Mouse (Mus musculus): ENCODE data around the gene Sorbs2. TPM values are rescaled to one million over a fixed set of nuclear protein-coding genes. Genes with fewer than 3 reads are reported as not detected.

Sorbs2 gene
- polyA plus RNA-seq, 1 experiment = 14.3 TPM

GRCm38 (mm10) chr8:45774841-45775240 lies 267.3 kb downstream of the Sorbs2 start:
- no peak overlapping the region for H3K4me3 ChIP-seq
- TF ChIP-seq SRF (IDR thresholded peaks at IDR 0.05; ENCODE audit: control insufficient read depth, insufficient read length, low read depth) = no peak
- TF ChIP-seq MAX (IDR thresholded peaks at IDR 0.05; ENCODE audit: low read depth) = no peak
- no peak for TF ChIP-seq MYOD1 (IDR thresholded peaks at IDR 0.05; ENCODE audit: control insufficient read depth in 1 of 3, insufficient read length in 2 of 3, low read depth in 2 of 3)
- no peak for TF ChIP-seq MYOG (IDR thresholded peaks at IDR 0.05; ENCODE audit: control insufficient read depth in 1 of 3, insufficient read depth in 1 of 3, insufficient read length in 2 of 3, low read depth in 2 of 3)
- no peak for TF ChIP-seq POLR2A (IDR thresholded peaks at IDR 0.05; ENCODE audit: insufficient read length, low read depth)
- H3ac ChIP-seq (ENCODE audit: control insufficient read depth, insufficient read length) = no peak overlapping the region
- no peaks in the 10 kb centered on the region for H3K27me3 ChIP-seq (ENCODE audit: control insufficient read depth, insufficient read depth, insufficient read length)
- peaks cover 10% of the 10 kb centered on the region for H3K36me3 ChIP-seq (ENCODE audit: control insufficient read depth, insufficient read depth)
- no peak overlapping the region for H3K4me2 ChIP-seq (ENCODE audit: low read depth)
- no peaks in the 10 kb centered on the region for H3K79me2 ChIP-seq (ENCODE audit: control insufficient read depth, insufficient read depth)

DNA sequence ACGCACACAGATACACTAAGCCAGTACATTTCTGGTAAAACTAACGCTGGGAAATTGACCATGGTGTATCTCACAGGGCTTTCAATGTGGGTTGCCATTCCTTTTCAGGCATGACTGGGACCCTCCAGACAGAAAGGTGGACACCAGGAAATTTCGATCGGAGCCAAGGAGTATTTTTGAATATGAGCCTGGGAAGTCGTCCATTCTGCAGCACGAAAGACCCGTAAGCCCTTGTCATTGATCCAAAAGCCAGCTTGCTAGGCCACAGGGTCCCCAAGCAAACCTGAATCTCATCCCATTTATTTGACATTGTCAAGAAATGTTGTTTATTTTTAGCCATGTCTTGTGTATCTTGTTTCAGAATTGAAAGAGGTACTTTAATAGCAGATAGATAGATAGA lies 267.9 kb downstream of the Sorbs2 start:
- Histone ChIP-seq H3ac (ENCODE audit: control insufficient read depth, insufficient read length) (no peak overlapping the region), H3K4me2 (ENCODE audit: low read depth) (no peak overlapping the region), H3K79me2 (ENCODE audit: control insufficient read depth, insufficient read depth) (no peaks in the 10 kb centered on the region), H3K36me3 (ENCODE audit: control insufficient read depth, insufficient read depth) (peaks cover 10% of the 10 kb centered on the region), H3K4me3 (no peak overlapping the region), H3K27me3 (ENCODE audit: control insufficient read depth, insufficient read depth, insufficient read length) (no peaks in the 10 kb centered on the region)
- TF ChIP-seq MYOD1 (IDR thresholded peaks at IDR 0.05; ENCODE audit: control insufficient read depth in 1 of 3, insufficient read length in 2 of 3, low read depth in 2 of 3) (no peak), POLR2A (IDR thresholded peaks at IDR 0.05; ENCODE audit: insufficient read length, low read depth) (no peak), REST (IDR thresholded peaks at IDR 0.05; ENCODE audit: insufficient read depth, insufficient read length) (no peak), CEBPB (IDR thresholded peaks at IDR 0.05; ENCODE audit: insufficient read depth, poor library complexity, severe bottlenecking) (no peak), TCF3 (IDR thresholded peaks at IDR 0.05; ENCODE audit: insufficient read length, low read depth) (no peak), SRF (IDR thresholded peaks at IDR 0.05; ENCODE audit: control insufficient read depth, insufficient read length, low read depth) (no peak), USF1 (IDR thresholded peaks at IDR 0.05; ENCODE audit: low read depth) (no peak), MYOG (IDR thresholded peaks at IDR 0.05; ENCODE audit: control insufficient read depth in 1 of 3, insufficient read depth in 1 of 3, insufficient read length in 2 of 3, low read depth in 2 of 3) (no peak)

- Histone ChIP-seq H3K4me2 (ENCODE audit: low read depth) (no peak overlapping the region), H3K4me3 (no peak overlapping the region), H3K79me2 (ENCODE audit: control insufficient read depth, insufficient read depth) (no peaks in the 10 kb centered on the region), H3K36me3 (ENCODE audit: control insufficient read depth, insufficient read depth) (peaks cover 10% of the 10 kb centered on the region), H3K27me3 (ENCODE audit: control insufficient read depth, insufficient read depth, insufficient read length) (no peaks in the 10 kb centered on the region), H3ac (ENCODE audit: control insufficient read depth, insufficient read length) (no peak overlapping the region)
- TF ChIP-seq MAX (IDR thresholded peaks at IDR 0.05; ENCODE audit: low read depth) = no peak
- no peak for TF ChIP-seq POLR2A (IDR thresholded peaks at IDR 0.05; ENCODE audit: insufficient read length, low read depth)
- no peak for TF ChIP-seq POLR2AphosphoS2 (IDR thresholded peaks at IDR 0.05; ENCODE audit: insufficient read length, low read depth)
- TF ChIP-seq REST (IDR thresholded peaks at IDR 0.05; ENCODE audit: insufficient read depth, insufficient read length) = no peak
- no peak for TF ChIP-seq MYOG (IDR thresholded peaks at IDR 0.05; ENCODE audit: control insufficient read depth in 1 of 3, insufficient read depth in 1 of 3, insufficient read length in 2 of 3, low read depth in 2 of 3)
- no peak for TF ChIP-seq TCF12 (IDR thresholded peaks at IDR 0.05; ENCODE audit: insufficient read depth, poor library complexity, severe bottlenecking)
- TF ChIP-seq CEBPB (IDR thresholded peaks at IDR 0.05; ENCODE audit: insufficient read depth, poor library complexity, severe bottlenecking) = no peak
- no peak for TF ChIP-seq E2F4 (IDR thresholded peaks at IDR 0.05; ENCODE audit: insufficient read depth)
- no peak for TF ChIP-seq USF1 (IDR thresholded peaks at IDR 0.05; ENCODE audit: low read depth)
- TF ChIP-seq SRF (IDR thresholded peaks at IDR 0.05; ENCODE audit: control insufficient read depth, insufficient read length, low read depth) = no peak
- no peak for TF ChIP-seq MYOD1 (IDR thresholded peaks at IDR 0.05; ENCODE audit: control insufficient read depth in 1 of 3, insufficient read length in 2 of 3, low read depth in 2 of 3)
- TF ChIP-seq TCF3 (IDR thresholded peaks at IDR 0.05; ENCODE audit: insufficient read length, low read depth) = no peak
Measured at GRCm38 (mm10) chr8:45776366-45776765, 268.8 kb downstream of the Sorbs2 start.

DNA sequence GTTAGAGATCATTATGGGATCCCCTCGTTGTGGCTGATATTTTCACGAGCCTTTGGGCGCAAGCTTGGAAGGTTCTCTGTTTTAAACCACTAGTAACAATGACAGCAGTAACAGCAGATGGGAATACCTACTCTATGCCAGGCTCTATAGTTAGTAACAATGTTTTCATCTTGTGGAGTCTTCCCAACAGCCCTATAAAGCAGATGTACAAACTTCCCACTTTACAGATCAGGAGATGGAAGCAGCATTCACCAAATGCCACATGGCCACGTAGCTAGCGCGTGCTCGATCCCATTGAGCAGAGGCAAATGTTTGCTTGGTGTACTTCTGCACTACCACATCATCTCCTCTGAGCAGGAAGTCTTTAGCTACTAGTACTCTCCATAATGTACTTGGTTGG lies 269.4 kb downstream of the Sorbs2 start:
- Histone ChIP-seq H3K4me3 (no peak overlapping the region), H3K4me2 (ENCODE audit: low read depth) (no peak overlapping the region), H3K36me3 (ENCODE audit: control insufficient read depth, insufficient read depth) (peaks cover 10% of the 10 kb centered on the region), H3K27me3 (ENCODE audit: control insufficient read depth, insufficient read depth, insufficient read length) (no peaks in the 10 kb centered on the region), H3K79me2 (ENCODE audit: control insufficient read depth, insufficient read depth) (no peaks in the 10 kb centered on the region), H3ac (ENCODE audit: control insufficient read depth, insufficient read length) (no peak overlapping the region)
- no peak for TF ChIP-seq MYOD1 (IDR thresholded peaks at IDR 0.05; ENCODE audit: control insufficient read depth in 1 of 3, insufficient read length in 2 of 3, low read depth in 2 of 3)
- TF ChIP-seq CEBPB (IDR thresholded peaks at IDR 0.05; ENCODE audit: insufficient read depth, poor library complexity, severe bottlenecking) = no peak
- no peak for TF ChIP-seq TCF3 (IDR thresholded peaks at IDR 0.05; ENCODE audit: insufficient read length, low read depth)
- TF ChIP-seq REST (IDR thresholded peaks at IDR 0.05; ENCODE audit: insufficient read depth, insufficient read length) = no peak
- no peak for TF ChIP-seq SRF (IDR thresholded peaks at IDR 0.05; ENCODE audit: control insufficient read depth, insufficient read length, low read depth)
- TF ChIP-seq MYOG (IDR thresholded peaks at IDR 0.05; ENCODE audit: control insufficient read depth in 1 of 3, insufficient read depth in 1 of 3, insufficient read length in 2 of 3, low read depth in 2 of 3) = no peak
- no peak for TF ChIP-seq E2F4 (IDR thresholded peaks at IDR 0.05; ENCODE audit: insufficient read depth)
- no peak for TF ChIP-seq USF1 (IDR thresholded peaks at IDR 0.05; ENCODE audit: low read depth)
- no peak for TF ChIP-seq POLR2AphosphoS2 (IDR thresholded peaks at IDR 0.05; ENCODE audit: insufficient read length, low read depth)
- TF ChIP-seq POLR2A (IDR thresholded peaks at IDR 0.05; ENCODE audit: insufficient read length, low read depth) = no peak
- no peak for TF ChIP-seq TCF12 (IDR thresholded peaks at IDR 0.05; ENCODE audit: insufficient read depth, poor library complexity, severe bottlenecking)
- no peak for TF ChIP-seq MAX (IDR thresholded peaks at IDR 0.05; ENCODE audit: low read depth)

DNA sequence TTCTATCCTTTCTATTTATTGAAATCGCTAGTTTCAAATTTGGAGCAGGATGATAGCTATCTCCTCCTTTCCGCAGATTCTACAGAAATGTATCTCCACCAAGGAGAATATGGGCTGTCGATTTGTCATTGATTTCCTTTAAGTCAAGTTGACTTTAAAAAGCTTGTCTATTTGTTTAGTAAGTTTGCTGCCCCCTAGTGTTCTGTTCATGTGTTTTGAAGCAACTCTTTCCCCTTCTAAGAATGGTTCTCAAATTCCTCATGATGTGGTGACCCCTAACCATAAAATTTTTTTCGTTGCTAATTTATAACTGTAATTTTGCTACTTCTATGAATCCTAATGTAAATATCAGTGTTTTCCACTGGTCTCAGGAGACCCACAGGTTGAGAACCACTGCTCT lies 273.0 kb downstream of the Sorbs2 start:
- Histone ChIP-seq H3ac (ENCODE audit: control insufficient read depth, insufficient read length) (no peak overlapping the region), H3K4me3 (no peak overlapping the region), H3K27me3 (ENCODE audit: control insufficient read depth, insufficient read depth, insufficient read length) (peaks cover 3% of the 10 kb centered on the region), H3K36me3 (ENCODE audit: control insufficient read depth, insufficient read depth) (no peaks in the 10 kb centered on the region), H3K4me2 (ENCODE audit: low read depth) (no peak overlapping the region), H3K79me2 (ENCODE audit: control insufficient read depth, insufficient read depth) (no peaks in the 10 kb centered on the region)
- TF ChIP-seq USF1 (IDR thresholded peaks at IDR 0.05; ENCODE audit: low read depth) (no peak), CEBPB (IDR thresholded peaks at IDR 0.05; ENCODE audit: insufficient read depth, poor library complexity, severe bottlenecking) (no peak), REST (IDR thresholded peaks at IDR 0.05; ENCODE audit: insufficient read depth, insufficient read length) (no peak), TCF3 (IDR thresholded peaks at IDR 0.05; ENCODE audit: insufficient read length, low read depth) (no peak), MYOG (IDR thresholded peaks at IDR 0.05; ENCODE audit: control insufficient read depth in 1 of 3, insufficient read depth in 1 of 3, insufficient read length in 2 of 3, low read depth in 2 of 3) (no peak), SRF (IDR thresholded peaks at IDR 0.05; ENCODE audit: control insufficient read depth, insufficient read length, low read depth) (no peak), POLR2AphosphoS2 (IDR thresholded peaks at IDR 0.05; ENCODE audit: insufficient read length, low read depth) (no peak), POLR2A (IDR thresholded peaks at IDR 0.05; ENCODE audit: insufficient read length, low read depth) (no peak), MYOD1 (IDR thresholded peaks at IDR 0.05; ENCODE audit: control insufficient read depth in 1 of 3, insufficient read length in 2 of 3, low read depth in 2 of 3) (no peak), TCF12 (IDR thresholded peaks at IDR 0.05; ENCODE audit: insufficient read depth, poor library complexity, severe bottlenecking) (no peak), MAX (IDR thresholded peaks at IDR 0.05; ENCODE audit: low read depth) (no peak), E2F4 (IDR thresholded peaks at IDR 0.05; ENCODE audit: insufficient read depth) (no peak)
